Mouse (Mus musculus): ENCODE data around the gene Krtap15.

DNA sequence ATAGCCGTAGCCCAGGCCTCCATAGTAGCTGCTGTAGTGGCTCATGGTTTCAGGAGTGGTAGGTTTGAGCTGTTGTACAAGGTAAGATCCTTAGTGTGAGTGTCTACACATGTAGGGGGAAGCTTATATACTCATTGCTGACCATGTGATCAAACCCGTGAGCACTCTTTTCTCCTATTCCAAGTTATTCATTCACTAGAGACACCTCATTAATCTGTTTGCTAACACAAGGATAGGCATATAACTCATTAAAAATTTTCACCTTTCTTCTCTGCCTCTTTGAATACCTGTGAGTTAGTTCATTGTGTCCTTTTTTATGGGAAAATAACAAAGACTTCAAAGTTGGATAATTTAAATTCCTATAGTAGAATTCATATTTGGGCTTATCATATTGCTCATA lies 57.9 kb downstream of the Krtap15 start, which contains the start of gene Krtap19-3:
- TF ChIP-seq CTCF (IDR thresholded peaks at IDR 0.05; ENCODE audit: insufficient read depth, low read depth, low read length) (no peak), POLR2A (IDR thresholded peaks at IDR 0.05; ENCODE audit: insufficient read depth, low read depth, low read length) (no peak)
